Mouse (Mus musculus): ENCODE results near the gene Eif3k.

Gene Eif3k

DNA sequence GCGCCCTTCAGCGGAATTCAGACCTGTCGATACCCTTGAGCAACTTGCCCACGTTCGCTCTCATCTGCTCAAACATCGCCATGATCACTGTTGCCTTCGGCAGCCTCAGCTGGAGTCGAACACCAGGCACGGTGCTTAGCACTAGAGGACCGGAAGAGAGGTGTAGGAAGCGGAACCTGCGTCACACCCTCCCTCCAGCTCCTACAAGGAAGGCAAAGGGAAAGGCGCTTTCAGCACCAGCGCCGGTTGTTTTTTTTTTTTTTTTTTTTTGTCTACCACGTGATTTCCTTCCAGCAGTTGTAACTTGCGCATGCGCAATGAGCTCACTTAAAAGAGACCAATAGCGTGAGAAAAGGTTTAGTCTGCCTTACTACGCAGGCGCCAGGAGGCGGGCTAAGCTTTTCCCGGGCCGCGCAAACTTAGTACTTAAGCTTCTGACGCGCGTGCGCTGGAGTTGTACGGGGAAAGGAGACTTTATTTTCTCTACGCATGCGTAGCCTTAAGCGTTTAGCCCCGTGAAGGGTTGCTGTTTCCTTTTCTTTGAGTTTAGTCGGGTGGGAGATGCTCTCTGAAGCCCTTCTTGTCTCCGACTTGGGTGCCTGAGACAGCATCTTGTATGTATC, at the start of gene Eif3k, which contains the start of gene Map4k1:
Gene Eif3k (minus strand): TSS at position 214 of the 623 bp plus-strand sequence.
Gene Map4k1 (plus strand): TSS at position 400 of the 623 bp plus-strand sequence.
- peak; percentile 97 for DNase-seq

- no peak for DNase-seq
These were observed 48.3 kb upstream of the Eif3k start for GRCm38 (mm10) chr7:29029690-29030656.

DNA sequence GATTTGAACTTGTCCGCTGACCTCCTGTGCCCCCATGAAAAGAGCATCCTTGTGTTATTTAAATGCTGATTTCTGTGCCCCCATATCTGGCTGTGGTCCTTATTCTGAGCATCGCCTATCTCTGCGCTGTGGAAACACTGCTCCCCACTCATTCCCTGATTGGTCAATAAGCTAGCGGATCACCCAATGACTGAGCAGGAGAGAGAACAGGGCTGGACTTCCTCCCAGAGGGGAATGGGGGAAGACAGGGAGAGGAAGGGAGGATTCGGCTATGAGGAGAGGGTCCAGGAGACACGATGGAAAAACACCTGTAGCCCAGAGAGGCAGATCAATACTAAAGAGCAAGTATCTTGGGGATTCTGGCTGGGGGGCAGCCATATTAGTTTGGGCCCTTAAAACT, 47.1 kb upstream of the Eif3k start:
- DNase-seq: no peak

DNA sequence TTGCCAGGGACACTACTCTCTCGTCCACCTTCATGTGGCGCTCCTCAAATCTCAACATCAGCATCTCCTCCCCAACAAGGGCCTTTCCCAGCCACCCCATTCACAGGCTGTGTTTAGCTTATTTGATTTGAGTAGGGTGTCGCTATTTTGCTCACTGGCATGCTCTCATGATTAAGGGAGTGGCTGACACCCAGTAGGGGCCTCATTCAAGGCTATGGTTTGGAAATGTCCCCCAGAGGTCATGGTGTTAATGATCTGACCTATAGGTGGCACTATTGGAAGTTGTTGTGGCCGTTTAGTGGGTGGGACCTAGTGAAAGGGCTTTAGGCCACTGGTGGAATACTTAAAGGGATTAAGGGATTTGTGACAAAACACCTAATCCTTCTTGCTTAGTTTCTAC, 45.1 kb upstream of the Eif3k start:
- no peak for DNase-seq

GRCm38 (mm10) chr7:29026195-29026594, 44.5 kb upstream of the Eif3k start:
- DNase-seq: no peak

DNA sequence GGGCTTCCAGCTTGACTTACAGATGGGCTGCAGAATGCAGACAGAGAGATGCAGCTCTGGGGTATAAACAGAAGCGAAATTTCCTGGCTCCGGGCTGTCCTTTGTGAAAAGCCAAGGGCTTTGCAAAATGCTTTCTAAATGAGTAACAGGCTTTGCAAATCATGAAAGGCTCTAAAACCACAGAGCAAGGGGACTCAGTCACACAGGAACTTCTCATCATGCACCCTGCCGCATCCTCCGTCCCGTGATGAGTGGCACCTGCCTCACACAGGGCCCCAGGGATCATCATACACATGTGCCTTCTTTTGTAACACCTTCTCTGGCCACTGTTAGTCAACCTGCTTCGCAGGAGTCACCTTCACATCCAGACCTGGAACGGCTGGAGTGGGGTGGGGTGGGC, 43.9 kb upstream of the Eif3k start:
- DNase-seq: no peak

GRCm38 (mm10) chr7:29023514-29023913, 41.9 kb upstream of the Eif3k start:
- no peak for DNase-seq

GRCm38 (mm10) chr7:29022479-29022878, 40.8 kb upstream of the Eif3k start:
- DNase-seq: no peak

DNA sequence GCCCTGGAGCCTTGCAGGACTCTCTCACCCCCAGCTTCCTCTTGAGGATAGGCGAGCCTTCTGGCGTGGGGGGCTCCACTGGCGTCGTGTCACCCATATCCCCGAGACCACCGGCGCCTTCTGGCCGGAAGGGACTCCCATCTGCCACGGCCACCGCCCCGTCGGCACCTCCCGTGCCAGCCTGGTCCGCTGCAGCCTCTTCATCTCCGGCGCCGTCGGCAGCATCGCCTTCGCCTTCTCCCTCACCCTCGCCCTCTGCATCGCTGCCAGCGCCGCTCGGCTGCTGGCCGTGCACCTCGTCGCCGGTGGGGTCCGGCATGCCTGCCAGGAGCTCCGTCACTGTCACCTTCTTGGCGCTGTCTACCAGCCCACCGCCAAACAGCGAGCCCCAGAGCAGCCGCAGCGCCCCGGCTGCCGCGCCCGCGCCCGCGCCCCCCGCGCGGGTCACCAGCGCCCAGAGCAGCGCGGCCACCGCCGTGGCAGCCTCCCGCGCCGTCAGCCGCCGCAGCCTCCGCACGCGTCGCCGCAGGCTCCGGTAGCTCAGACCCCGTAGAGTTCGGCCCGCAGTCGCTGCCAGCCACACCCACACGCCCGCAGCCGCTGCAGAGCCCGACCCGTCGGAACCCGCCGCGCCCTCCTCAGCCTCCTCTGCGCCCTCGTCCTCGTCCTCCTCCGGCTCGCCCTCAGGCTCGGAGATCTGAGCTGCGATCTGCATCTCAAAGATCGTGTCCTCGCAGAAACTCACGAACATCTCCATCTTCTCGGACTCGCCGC, 38.0 kb upstream of the Eif3k start:
- DNase-seq: no peak

- DNase-seq: no peak
These were observed 35.6 kb upstream of the Eif3k start for GRCm38 (mm10) chr7:29017222-29017621.

- DNase-seq: no peak
These were observed 34.8 kb upstream of the Eif3k start for GRCm38 (mm10) chr7:29016440-29016839.

- DNase-seq: no peak
These were observed 33.3 kb upstream of the Eif3k start for GRCm38 (mm10) chr7:29014984-29015383.

- DNase-seq: no peak
These were observed 27.1 kb upstream of the Eif3k start for GRCm38 (mm10) chr7:29008714-29009113.

GRCm38 (mm10) chr7:29008171-29008570, 26.5 kb upstream of the Eif3k start:
- no peak for DNase-seq

DNA sequence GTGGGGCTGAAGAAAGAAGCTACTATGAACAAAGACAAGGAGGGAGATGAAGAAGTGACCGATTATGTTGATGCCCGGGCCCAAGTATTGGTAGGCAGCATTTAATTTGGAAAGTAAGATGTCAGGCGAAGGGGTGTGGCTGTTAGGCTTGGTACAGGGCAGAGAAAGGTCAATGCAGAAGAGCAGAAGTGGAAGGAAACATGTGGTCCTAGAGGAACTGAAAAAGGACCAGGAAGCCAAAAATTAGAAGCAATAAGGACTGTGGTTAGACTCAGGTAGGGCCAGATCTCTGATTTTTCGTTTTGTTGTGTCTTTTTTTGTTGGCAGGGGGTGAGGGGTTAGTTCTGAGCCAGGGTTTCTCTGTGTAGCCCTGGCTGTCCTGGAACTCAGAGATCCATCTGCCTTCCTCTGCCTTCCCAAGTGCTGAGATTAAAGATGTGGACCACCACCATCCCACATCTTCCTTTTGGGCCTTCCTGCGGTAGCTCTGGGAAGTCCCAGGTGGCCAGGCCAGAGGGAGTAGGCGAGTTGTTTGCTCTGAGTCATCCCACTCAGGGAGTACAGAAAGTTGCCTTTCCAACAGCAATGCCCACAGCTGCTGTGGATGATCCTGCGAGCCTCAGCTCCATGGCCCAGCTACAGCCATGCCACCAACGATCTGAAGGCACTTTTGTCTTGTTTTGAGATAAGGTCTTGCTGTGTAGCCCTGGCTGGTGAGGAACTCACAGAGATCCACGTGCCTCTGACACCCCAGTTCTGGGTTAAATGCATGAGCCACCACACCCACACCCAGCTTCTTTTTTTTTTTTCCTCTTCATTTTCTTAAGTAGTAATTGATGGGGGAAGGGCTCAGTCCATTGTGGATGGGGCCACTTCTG, 25.8 kb upstream of the Eif3k start:
- DNase-seq: no peak

- DNase-seq: no peak
These were observed 19.3 kb upstream of the Eif3k start for GRCm38 (mm10) chr7:29000651-29001605.

DNA sequence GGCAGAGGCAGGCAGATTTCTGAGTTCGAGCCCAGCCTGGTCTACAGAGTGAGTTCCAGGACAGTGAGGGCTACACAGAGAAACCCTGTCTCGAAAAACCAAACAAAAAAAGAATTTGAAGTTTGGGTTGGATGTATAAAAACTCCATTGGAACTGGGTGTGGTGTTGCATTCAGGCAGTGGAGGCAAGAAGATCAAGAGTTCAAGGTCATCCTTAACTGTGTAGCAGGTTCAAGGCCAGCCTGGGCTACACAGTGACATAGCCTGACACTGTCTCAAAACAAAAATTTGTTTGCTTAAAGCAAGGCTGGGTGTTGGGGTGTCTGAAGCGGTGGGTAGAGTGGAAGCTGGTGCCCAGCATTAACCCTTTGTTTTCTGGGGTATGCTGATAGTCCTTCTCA, 11.7 kb upstream of the Eif3k start:
- DNase-seq: no peak

DNA sequence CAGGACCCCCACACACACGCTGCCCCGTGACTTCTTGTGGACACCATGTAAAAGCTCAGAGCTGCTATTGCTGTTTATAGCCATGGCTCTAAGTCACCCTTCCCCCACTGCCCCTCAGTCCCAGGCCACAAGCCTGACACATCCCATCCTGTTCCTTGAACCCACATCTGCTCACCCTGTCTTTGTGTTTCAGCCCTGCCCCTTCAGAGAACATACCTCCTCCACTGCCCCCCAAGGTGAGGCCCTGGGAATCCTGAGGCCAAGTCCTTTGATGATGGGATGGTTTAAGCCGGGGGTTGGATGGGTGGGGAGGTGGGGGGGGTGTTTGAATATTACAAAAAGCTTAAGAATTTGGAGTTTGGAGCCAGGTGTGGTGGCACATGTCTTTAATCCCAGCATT, 11.3 kb upstream of the Eif3k start:
- no peak for DNase-seq

GRCm38 (mm10) chr7:28991616-28992015, 10.0 kb upstream of the Eif3k start:
- no peak for DNase-seq

- DNase-seq: no peak
These were observed 9.2 kb upstream of the Eif3k start for GRCm38 (mm10) chr7:28990766-28991273.

DNA sequence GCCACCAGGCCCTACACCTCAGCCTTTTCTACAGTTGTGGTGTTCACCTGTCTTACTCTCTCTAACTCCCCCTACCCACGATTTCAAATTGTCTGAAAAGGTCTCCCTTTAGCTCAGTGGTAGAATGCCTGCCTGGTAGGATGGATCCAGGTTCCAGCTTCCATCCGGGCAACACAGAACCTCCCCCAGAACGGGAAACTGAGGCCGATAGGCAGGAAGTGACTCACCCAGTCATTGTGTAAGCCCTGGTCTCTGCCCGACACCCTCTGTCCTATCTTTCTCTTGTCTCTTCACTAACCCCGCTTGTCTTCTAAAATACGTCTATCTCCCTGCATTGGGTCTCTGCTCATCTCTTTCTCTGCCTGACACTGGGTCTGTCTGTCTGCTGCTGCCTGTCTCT, 3.5 kb upstream of the Eif3k start:
- no peak for DNase-seq
